Mouse (Mus musculus) thymus, adult 2 months (tissue): ENCODE results near the gene Mrrf.

Experiments used
- CTCF ChIP-seq: fragments of 200-500 bp; IDR thresholded peaks from 2 replicates; pipeline ENCODE4 v1.5.1; 2012; ENCODE audit warnings: mild to moderate bottlenecking, control low read depth, low read length, moderate library complexity, borderline replicate concordance; ENCODE audit not compliant: control insufficient read depth, poor library complexity, insufficient read depth; ENCODE audit errors: extremely low read depth
- POLR2A ChIP-seq: fragments of 200-500 bp; IDR thresholded peaks from 2 replicates; pipeline ENCODE4 v1.6.1; 2012; ENCODE audit warnings: mild to moderate bottlenecking, low read length, control low read depth, moderate library complexity; ENCODE audit not compliant: control insufficient read depth, poor library complexity, insufficient read depth; ENCODE audit errors: extremely low read depth

- TF ChIP-seq CTCF: no peak
- TF ChIP-seq POLR2A: no peak
Observed at GRCm38 (mm10) chr2:36213108-36213507, 76.9 kb downstream of the Mrrf start.
